Mouse (Mus musculus) layer of hippocampus, postnatal 10 days (tissue): Measurements from ENCODE around the gene Afap1l2. TPM values are rescaled to one million over a fixed set of nuclear protein-coding genes. Genes with fewer than 3 reads are reported as not detected.

Source experiments
- DNase-seq, 2 experiments: peaks; one replicate each; pipeline ENCODE4 v3.0.0; 2021; ENCODE audit warnings: low spot score in 2 of 2
- total RNA-seq, 2 experiments: library from RNA; stranded (reverse); gene quantifications; 2 replicates each; pipeline ENCODE4 v1.2.3; 2021

Afap1l2 gene
- total RNA-seq, 2 experiments from 2014 or later: 22.0 to 24.5 TPM

GRCm38 (mm10) chr19:56893326-56893725 lies 114.7 kb downstream of the Afap1l2 start:
- no peak for DNase-seq

- no peak for DNase-seq
Measured at GRCm38 (mm10) chr19:56892586-56892985, 115.4 kb downstream of the Afap1l2 start.

GRCm38 (mm10) chr19:56891438-56891837 lies 116.6 kb downstream of the Afap1l2 start:
- no peak for DNase-seq

- no peak for DNase-seq
Measured at GRCm38 (mm10) chr19:56888654-56889053, 119.4 kb downstream of the Afap1l2 start.

- no peak for DNase-seq
Measured at GRCm38 (mm10) chr19:56887879-56888278, 120.1 kb downstream of the Afap1l2 start.

GRCm38 (mm10) chr19:56877364-56877763 lies 130.7 kb downstream of the Afap1l2 start:
- no peak for DNase-seq

- no peak for DNase-seq
Measured at GRCm38 (mm10) chr19:56874601-56875315, 133.3 kb downstream of the Afap1l2 start.

GRCm38 (mm10) chr19:56873816-56874600 lies 134.0 kb downstream of the Afap1l2 start, which contains the start of gene Vwa2:
Vwa2 (plus strand) TSS chr19:56874249.
- DNase-seq: no peak

GRCm38 (mm10) chr19:56867701-56868100 lies 140.3 kb downstream of the Afap1l2 start:
- no peak for DNase-seq

Other genes starting within 250 kb of the Afap1l2 start
- gene Ccdc186, start 186.0 kb downstream of the Afap1l2 start, total RNA-seq: 10 to 100 TPM; 35.4 to 44.7 TPM
- gene Tdrd1, start 182.0 kb downstream of the Afap1l2 start, total RNA-seq: under 1 TPM; 0.46 to 0.91 TPM
- under 1 TPM; 0.27 to 0.31 TPM for gene Vwa2, start 134.0 kb downstream of the Afap1l2 start, total RNA-seq